Mouse (Mus musculus) thymus, postnatal 36 days (tissue): Measurements from ENCODE around the gene Ptpru.
"Not testable (repeated sequence)": the region's sequence is repeated elsewhere in the genome, so short reads cannot be mapped to it uniquely, and the experiment has no call there.

Source experiments
- DNase-seq, 2 experiments: peaks; one replicate each; pipeline ENCODE4 v3.0.0; 2022; ENCODE audit warnings: mixed read lengths in 2 of 2

Gene Ptpru

GRCm38 (mm10) chr4:131833971-131834609 is 4.0 kb downstream of the Ptpru start:
- DNase-seq: no peak

- DNase-seq: no peak
These were observed 5.2 kb downstream of the Ptpru start for GRCm38 (mm10) chr4:131832759-131833407.

GRCm38 (mm10) chr4:131831546-131832045 is 6.5 kb downstream of the Ptpru start:
- DNase-seq: no peak

- DNase-seq: no peak
These were observed 9.0 kb downstream of the Ptpru start for GRCm38 (mm10) chr4:131829123-131829522.

- DNase-seq: no peak
These were observed 11.2 kb downstream of the Ptpru start for GRCm38 (mm10) chr4:131826905-131827304.

- DNase-seq: peak; percentile 46 to 52
These were observed 12.3 kb downstream of the Ptpru start for GRCm38 (mm10) chr4:131825830-131826229.

- no peak for DNase-seq
These were observed 13.1 kb downstream of the Ptpru start for GRCm38 (mm10) chr4:131824939-131825338.

GRCm38 (mm10) chr4:131822583-131822982 is 15.5 kb downstream of the Ptpru start:
- no peak for DNase-seq

DNA sequence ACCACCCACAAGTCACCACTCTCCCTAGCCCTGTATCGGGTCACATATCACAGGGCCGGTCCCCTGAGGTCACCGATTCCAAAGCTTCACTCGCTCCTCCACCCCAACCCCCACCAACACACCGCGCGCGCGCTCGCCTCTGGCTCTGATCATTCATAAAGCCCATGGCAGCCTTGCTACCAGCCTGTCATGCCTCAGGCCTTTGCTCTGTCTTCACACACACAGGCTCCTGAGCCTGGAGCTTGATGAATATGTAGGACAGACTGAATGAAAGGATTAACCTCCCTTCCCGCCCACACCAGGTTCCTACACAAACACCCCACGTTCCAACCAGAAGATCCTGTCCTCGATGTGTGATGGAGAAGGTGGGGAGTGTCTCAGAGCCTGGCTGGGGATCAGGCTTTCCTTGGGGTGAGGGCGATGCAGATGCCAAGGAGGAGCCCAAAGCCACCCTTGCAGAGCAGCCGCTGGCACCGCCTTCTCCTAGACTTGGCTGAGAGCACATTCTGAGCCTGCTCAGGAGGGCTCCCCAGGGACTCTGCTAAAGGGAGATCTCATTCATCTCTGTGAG is 16.8 kb downstream of the Ptpru start:
- no peak for DNase-seq

DNA sequence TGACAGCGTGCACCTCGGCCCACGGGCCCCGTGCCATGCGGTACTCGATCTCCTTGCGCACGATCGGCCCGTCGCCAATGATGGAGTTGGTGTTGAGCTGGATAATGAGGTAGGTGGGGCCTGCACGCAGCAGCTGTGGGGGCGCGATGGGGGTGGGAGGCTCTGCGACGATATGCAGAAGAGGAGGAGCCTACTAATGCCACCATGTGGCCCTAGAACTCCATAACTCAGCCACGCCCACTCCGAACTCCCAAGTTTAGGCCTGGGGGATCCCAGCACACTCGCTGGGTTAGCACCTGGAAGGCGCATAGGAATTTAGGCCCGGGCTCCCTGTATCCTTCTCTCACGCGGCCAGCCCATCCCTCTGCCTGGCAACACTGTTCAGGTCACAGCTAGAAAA is 19.2 kb downstream of the Ptpru start:
- DNase-seq: no peak

DNA sequence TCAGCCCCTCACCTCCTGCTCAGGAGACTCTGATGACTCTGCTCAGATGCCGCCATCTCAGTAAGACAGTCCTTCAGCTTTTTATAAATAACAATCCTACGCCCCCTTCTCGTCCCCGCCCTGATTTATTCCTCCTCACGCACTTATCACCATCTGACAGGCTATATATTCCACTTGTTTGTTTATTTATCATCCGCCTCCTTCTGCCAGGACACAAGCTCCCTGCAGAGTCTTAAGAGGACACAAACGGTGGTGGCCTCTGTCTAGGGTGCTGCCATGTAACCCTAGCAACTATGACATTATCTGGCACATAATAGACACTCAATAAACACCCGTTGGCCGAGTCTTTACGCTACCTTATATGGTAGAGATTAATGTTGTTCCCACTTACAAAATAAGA is 22.3 kb downstream of the Ptpru start:
- no peak for DNase-seq

DNA sequence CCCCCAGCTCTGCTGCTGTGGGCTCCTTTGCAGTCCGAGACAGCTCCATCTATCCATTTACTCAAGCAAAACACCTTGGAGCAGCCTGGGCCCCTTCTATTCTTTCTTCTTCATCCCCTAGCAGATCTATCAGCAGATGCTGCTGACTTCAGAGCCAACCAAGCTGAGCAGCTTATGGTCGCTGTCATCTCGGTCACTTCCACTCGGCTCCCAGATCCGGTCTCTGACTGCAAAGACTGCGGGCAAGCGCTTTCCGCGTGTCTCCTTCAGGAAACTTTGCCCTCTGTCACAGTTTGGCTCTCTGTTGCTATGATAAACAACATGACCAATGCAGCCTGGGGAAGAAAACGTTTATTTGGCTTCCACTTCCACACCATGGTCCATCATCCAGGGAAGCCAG is 23.2 kb downstream of the Ptpru start:
- DNase-seq: no peak

- DNase-seq: no peak
These were observed 24.3 kb downstream of the Ptpru start for GRCm38 (mm10) chr4:131813798-131814197.

- no peak for DNase-seq
These were observed 25.6 kb downstream of the Ptpru start for GRCm38 (mm10) chr4:131812458-131812857.

- DNase-seq: no peak
These were observed 32.8 kb downstream of the Ptpru start for GRCm38 (mm10) chr4:131805255-131805654.

DNA sequence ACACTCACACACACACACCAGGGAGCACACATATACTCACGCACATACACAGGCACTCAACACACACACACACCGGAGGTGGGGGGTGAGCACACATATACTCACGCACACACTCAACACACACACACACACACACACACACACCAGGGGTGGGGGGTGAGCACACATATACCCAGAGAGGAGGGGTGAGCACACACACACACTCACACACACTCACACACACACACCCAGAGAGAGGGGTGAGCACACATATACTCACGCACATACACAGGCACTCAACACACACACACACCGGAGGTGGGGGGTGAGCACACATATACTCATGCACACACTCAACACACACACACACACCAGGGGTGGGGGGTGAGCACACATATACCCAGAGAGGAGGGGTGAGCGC is 33.4 kb downstream of the Ptpru start:
- DNase-seq: not testable (repeated sequence)

GRCm38 (mm10) chr4:131803846-131804245 is 34.2 kb downstream of the Ptpru start:
- no peak for DNase-seq

DNA sequence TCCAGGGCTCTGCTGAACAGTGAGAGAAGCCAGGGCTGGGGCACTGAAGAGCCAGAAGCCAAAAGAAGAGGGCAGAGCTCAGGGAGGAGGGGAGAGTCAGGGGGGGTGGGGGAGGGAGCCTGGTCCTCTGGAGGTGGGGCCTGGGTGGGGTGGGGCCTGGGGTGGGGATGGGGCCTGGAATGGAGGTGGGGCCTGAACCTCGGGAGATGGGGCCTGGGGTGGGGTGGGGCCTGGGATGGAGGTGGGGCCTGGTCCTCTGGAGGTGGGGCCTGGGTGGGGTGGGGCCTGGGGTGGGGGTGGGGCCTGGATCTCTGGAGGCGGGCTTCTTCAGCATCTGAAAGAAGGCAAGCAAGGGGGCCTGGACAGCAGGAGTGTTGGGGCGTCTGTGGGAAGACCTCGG is 39.1 kb downstream of the Ptpru start:
- DNase-seq: no peak

DNA sequence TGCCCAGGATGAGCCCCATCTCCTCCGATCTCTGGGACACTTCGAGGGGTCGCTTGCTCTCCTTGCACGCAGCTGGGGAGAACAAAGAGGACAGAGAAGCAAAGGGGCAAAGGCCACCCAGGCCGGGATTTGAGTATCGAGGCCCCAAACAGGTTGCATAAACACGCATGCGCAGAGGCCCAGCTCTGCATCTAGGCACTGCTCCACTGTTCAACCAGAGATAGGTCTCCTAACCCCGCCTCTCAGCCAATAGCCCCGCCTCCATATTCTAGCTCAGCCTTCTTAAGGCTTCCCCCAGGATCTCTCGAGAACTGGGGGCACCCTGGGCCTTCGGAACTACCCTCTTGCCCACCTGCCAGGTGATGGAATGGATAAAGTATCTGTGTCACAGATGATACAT is 40.2 kb downstream of the Ptpru start:
- DNase-seq: no peak

GRCm38 (mm10) chr4:131797483-131797882 is 40.6 kb downstream of the Ptpru start:
- DNase-seq: no peak

- no peak for DNase-seq
These were observed 41.6 kb downstream of the Ptpru start for GRCm38 (mm10) chr4:131796312-131797080.

DNA sequence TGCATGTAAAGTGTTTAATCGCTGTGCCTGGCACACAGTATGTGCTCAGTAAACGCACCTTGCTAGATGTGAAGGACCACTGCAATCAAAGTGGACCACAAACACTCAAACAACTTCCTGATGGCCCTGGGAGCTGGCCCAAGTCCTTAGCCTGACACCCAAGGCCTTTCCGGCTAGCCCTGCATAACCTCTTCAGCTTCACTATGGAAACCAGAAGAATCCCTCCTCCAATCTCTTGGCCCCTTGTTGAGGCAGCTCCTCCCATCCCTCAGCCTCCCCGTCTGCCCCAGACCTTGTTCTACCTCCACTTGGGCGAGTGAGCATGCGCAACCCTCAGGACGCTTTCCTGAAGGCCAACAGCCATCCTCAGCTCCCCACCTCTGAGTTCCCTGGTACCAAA is 51.3 kb downstream of the Ptpru start:
- no peak for DNase-seq

DNA sequence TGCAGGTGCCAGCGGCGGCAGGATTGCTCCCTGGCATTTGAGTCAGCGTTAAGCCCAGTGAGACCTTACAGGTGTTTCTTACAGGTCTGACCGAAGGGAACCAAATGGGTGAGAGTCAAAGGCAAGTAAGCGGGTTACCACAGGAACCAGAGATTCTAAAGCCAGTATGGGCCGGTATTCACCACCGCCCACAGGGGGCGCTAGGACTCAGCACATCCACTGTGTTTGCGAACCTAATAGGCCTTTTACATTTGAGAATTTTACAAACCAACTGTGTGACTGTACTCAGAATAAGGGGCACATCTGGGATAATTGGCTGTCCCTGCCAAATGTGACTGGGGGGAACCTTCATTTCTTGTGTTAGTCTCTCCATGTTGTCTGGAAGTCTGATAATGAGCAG is 54.1 kb downstream of the Ptpru start:
- DNase-seq: peak; percentile 9 to 15

GRCm38 (mm10) chr4:131781023-131781422 is 57.1 kb downstream of the Ptpru start:
- no peak for DNase-seq
